Mouse (Mus musculus) Patski (cell line): ENCODE measurements at regions not wholly inside any gene's neighbourhood (a gene's known extent, or its start where the extent isn't known, plus 50 kb on each side); places are given as distances from the start of the nearest gene placed in this dataset.
"Not testable (repeated sequence)": the region's sequence is repeated elsewhere in the genome, so short reads cannot be mapped to it uniquely, and the experiment has no call there.

Experiments
- ATAC-seq: fragments of 100-300 bp; one replicate; pipeline ENCODE4 v1.8.0; 2021
- CTCF ChIA-PET: fragments of 350-600 bp; sonication (Branson Sonifier 250); formaldehyde crosslinking; loops from one replicate; lab custom pipeline; 2022; ENCODE audit warnings: inconsistent platforms; lab: Charles Lee
- POLR2A ChIA-PET: fragments of 350-600 bp; sonication (Branson Sonifier 250); formaldehyde crosslinking; loops from one replicate; lab custom pipeline; 2022; ENCODE audit warnings: antibody characterized with exemption, inconsistent platforms; lab: Charles Lee
- DNase-seq: peaks from one replicate; pipeline ENCODE4 v3.0.0-alpha.2; 2011; ENCODE audit warnings: low read depth, low spot score
- H3K27me3 ChIP-seq: fragments of 371-371 bp; one replicate; pipeline ENCODE4 v1.5.1; 2021
- CTCF ChIP-seq: fragments of 100-300 bp; IDR thresholded peaks from one replicate; pipeline ENCODE4 v1.5.1; 2021
- in situ Hi-C: fragments of 300-500 bp; cut with MboI; formaldehyde crosslinking; loops from 3 replicates; pipeline ENCODE4 v1.11.1; 2018; ENCODE audit warnings: low pct_unique_long_range_greater_than_20kb, mixed read lengths

- in situ Hi-C loops, DNase-seq, CTCF ChIA-PET, POLR2A ChIA-PET, H3K27me3 ChIP-seq, ATAC-seq: not testable (repeated sequence)
- TF ChIP-seq CTCF, result peak; percentile 69
Observed at GRCm38 (mm10) chr12:17852138-17852537, 161.5 kb downstream of the Hpcal1 start.

GRCm38 (mm10) chr12:17872491-17872890 is 181.8 kb downstream of the Hpcal1 start:
- in situ Hi-C loops, POLR2A ChIA-PET, ATAC-seq, DNase-seq, H3K27me3 ChIP-seq, CTCF ChIA-PET: not testable (repeated sequence)

- POLR2A ChIA-PET, result no interaction called here
Observed at GRCm38 (mm10) chr12:17881371-17882116, 190.9 kb downstream of the Hpcal1 start.

GRCm38 (mm10) chr12:17882117-17883116 is 191.8 kb downstream of the Hpcal1 start:
- H3K27me3 ChIP-seq, in situ Hi-C loops, POLR2A ChIA-PET, CTCF ChIA-PET, DNase-seq: not testable (repeated sequence)
- peak; percentile 28 for ATAC-seq

More at GRCm38 (mm10) chr12:17881371-17882116, 190.9 kb downstream of the Hpcal1 start:
- ATAC-seq (peak; percentile 100), DNase-seq (peak; percentile 41)
- H3K27me3 ChIP-seq, result no peaks in the 10 kb centered on the region
- CTCF ChIA-PET, result no interaction called here
- in situ Hi-C loops, result no loop called here
- TF ChIP-seq CTCF, result peak; percentile 68

GRCm38 (mm10) chr12:17891663-17892310 is 201.1 kb downstream of the Hpcal1 start:
- POLR2A ChIA-PET, in situ Hi-C loops, ATAC-seq, DNase-seq, H3K27me3 ChIP-seq, CTCF ChIA-PET: not testable (repeated sequence)

- in situ Hi-C loops, POLR2A ChIA-PET, H3K27me3 ChIP-seq, ATAC-seq, CTCF ChIA-PET, DNase-seq: not testable (repeated sequence)
Observed at GRCm38 (mm10) chr12:17913058-17913457, 222.4 kb downstream of the Hpcal1 start.
